In the genomic region with DNA sequence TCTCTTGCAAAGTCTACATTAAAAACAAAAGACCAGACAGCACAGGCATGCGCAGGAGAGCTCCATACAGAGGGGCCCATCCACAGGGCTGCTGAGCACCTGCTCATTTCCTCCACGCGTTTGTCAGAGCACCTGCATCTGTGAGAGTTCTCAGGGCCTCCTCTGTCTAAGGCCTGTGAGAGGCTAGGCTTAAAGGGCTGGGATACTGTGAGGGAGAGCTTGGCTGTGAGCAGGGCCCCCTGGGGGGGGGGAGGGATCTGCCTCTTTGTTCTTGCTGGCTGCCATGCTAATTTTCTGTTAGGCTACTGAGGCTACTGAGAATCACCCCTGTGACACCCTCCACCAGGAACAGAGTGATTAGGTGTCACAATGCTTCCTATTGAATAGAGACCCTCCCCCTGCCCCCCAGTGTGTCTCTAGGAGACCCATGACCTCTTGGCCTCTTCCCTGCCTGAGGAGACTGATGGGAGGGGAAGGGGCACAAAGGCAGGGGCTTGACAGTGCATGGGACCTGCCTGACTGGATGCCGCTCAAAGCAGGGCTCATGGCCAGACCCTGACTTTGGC, we compare ENCODE assay signal across 9 mouse cellular contexts. TPM values are rescaled to one million over a fixed set of nuclear protein-coding genes. Genes with fewer than 3 reads are reported as not detected.
DNase-seq lines count a peak whose midpoint lies in the region; ATAC-seq and TF ChIP-seq lines count a peak whose summit lies in the region.
"Had no signal": no experiment of that assay in that cellular context is flagged by ENCODE, and none has a peak within 500 bp of the region (broad histone marks: within the 10 kb centered on the region; RNA-seq: fewer than 3 reads in every experiment).

No protein-coding gene starts in this region.

- H3K9me3 ChIP-seq in hindbrain, postnatal 0 days (ENCODE audit: low read length) = no peaks in the 10 kb centered on the region
- H3K9me3 ChIP-seq in neural tube, embryonic 14.5 days (ENCODE audit: control insufficient read depth, low read length) = no peaks in the 10 kb centered on the region

- 15% methylated on average over 4 of the region's 4 CpGs for WGBS in hindbrain, postnatal 0 days
- 10% methylated on average over 4 of the region's 4 CpGs for WGBS in neural tube, embryonic 14.5 days

- H3K4me1 ChIP-seq in hindbrain, postnatal 0 days (ENCODE audit: insufficient read depth, low read length) = peaks cover 28% of the 10 kb centered on the region
- peaks cover 27% of the 10 kb centered on the region for H3K4me1 ChIP-seq in neural tube, embryonic 14.5 days (ENCODE audit: control insufficient read depth, insufficient read depth, low read length)

- H3K27me3 ChIP-seq in hindbrain, postnatal 0 days (ENCODE audit: insufficient read depth, low read length) = no peaks in the 10 kb centered on the region
- no peaks in the 10 kb centered on the region for H3K27me3 ChIP-seq in neural tube, embryonic 14.5 days (ENCODE audit: control insufficient read depth, insufficient read depth, low read length)

- no peak for TF ChIP-seq CTCF in gastrocnemius, adult 2 months (IDR thresholded peaks at IDR 0.05)
- TF ChIP-seq CTCF in hindbrain, postnatal 0 days (IDR thresholded peaks at IDR 0.05; ENCODE audit: low read depth) = no peak

- H3K9ac ChIP-seq in hindbrain, postnatal 0 days (replicated peaks; ENCODE audit: low read length) = 0 out of 2 replicates have a peak overlapping the region, but pooled peaks have one; percentile 13
- H3K9ac ChIP-seq in neural tube, embryonic 14.5 days (replicated peaks; ENCODE audit: low read depth, low read length) = 0 out of 2 replicates have a peak overlapping the region, but pooled peaks have one; percentile 16

- no peak overlapping the region for H3K4me3 ChIP-seq in gastrocnemius, adult 2 months
- H3K4me3 ChIP-seq in hindbrain, postnatal 0 days (ENCODE audit: low read length) = no peak overlapping the region
- H3K4me3 ChIP-seq in neural tube, embryonic 14.5 days (ENCODE audit: low read depth, low read length) = no peak overlapping the region

- no peak for DNase-seq in gastrocnemius, adult 2 months
- no peak for DNase-seq in gastrocnemius, postnatal 4 days (ENCODE audit: low spot score in 2 of 2)
- DNase-seq in embryo, embryonic 10 days (ENCODE audit: low spot score) = peak; percentile 86
- peak; percentile 43 for DNase-seq in hindbrain, postnatal 0 days (ENCODE audit: low spot score)
- DNase-seq in left cerebral cortex, adult 9 months (ENCODE audit: low spot score in 2 of 2) = no peak
- DNase-seq in right cerebral cortex, postnatal 14 days = no peak
- no peak for DNase-seq in lung, postnatal 25 days (ENCODE audit: low spot score)
- DNase-seq: cerebellum, adult 11 months had no signal

- intact Hi-C loops in gastrocnemius, adult 2 months (cut with DNase I) = loop anchor here (2.0 kb wide), 2 partner anchors 107 to 627 kb away; no protein-coding TSS in a partner anchor

- no peaks in the 10 kb centered on the region for H3K36me3 ChIP-seq in hindbrain, postnatal 0 days (ENCODE audit: insufficient read depth, low read length)
- no peaks in the 10 kb centered on the region for H3K36me3 ChIP-seq in neural tube, embryonic 14.5 days (ENCODE audit: control insufficient read depth, insufficient read depth, low read length)

- peak; percentile 33; the same call in 1 of the 2 replicates for ATAC-seq in hindbrain, postnatal 0 days
- ATAC-seq in neural tube, embryonic 14.5 days (ENCODE audit: low read depth) = peak; percentile 52

- H3K4me2 ChIP-seq in hindbrain, postnatal 0 days (ENCODE audit: low read depth, low read length) = no peak overlapping the region
- peak overlapping the region; percentile 12; the same call in 1 of the 2 replicates for H3K4me2 ChIP-seq in neural tube, embryonic 14.5 days (ENCODE audit: low read depth, low read length)

- H3K27ac ChIP-seq in gastrocnemius, adult 2 months = peak overlapping the region; percentile 81
- H3K27ac ChIP-seq in hindbrain, postnatal 0 days = peak overlapping the region; percentile 60
- peak overlapping the region; percentile 84 for H3K27ac ChIP-seq in neural tube, embryonic 14.5 days (ENCODE audit: low read depth, low read length)

RNA-seq across cellular contexts. Expression of gene Tpra1, which starts 23.7 kb away (rescaled TPM):
- total RNA-seq in gastrocnemius, adult 2 months (2021) = 10 to 100 TPM; 25.5 to 26.1 TPM
- total RNA-seq in gastrocnemius, postnatal 4 days (2021) = 10 to 100 TPM; 23.4 to 27.2 TPM
- 55.2 and 88.4 TPM in 2 replicates for total RNA-seq in hindbrain, postnatal 0 days (2014; rRNA removed)
- 49.4 and 56.0 TPM in 2 replicates for polyA plus RNA-seq in hindbrain, postnatal 0 days (2015; fragmentation: Nextera tagmentation; extraction: Ambion mirVana)
- 54.2 and 58.0 TPM in 2 replicates for polyA plus RNA-seq in neural tube, embryonic 14.5 days (2014; fragmentation: Nextera tagmentation; extraction: Ambion mirVana)

RNA-seq across cellular contexts. Expression of gene Mcm2, which starts 27.1 kb away (rescaled TPM):
- total RNA-seq in gastrocnemius, adult 2 months (2021) = 1 to 10 TPM; 6.6 to 7.5 TPM
- 10 to 100 TPM; 37.2 to 44.3 TPM for total RNA-seq in gastrocnemius, postnatal 4 days (2021)
- 35.3 and 37.0 TPM in 2 replicates for total RNA-seq in hindbrain, postnatal 0 days (2014; rRNA removed)
- polyA plus RNA-seq in hindbrain, postnatal 0 days (2015; fragmentation: Nextera tagmentation; extraction: Ambion mirVana) = 21.7 and 23.3 TPM in 2 replicates
- polyA plus RNA-seq in neural tube, embryonic 14.5 days (2014; fragmentation: Nextera tagmentation; extraction: Ambion mirVana) = 15.1 and 22.6 TPM in 2 replicates

RNA-seq across cellular contexts. Expression of gene Podxl2, which starts 50.9 kb away (rescaled TPM):
- total RNA-seq in gastrocnemius, adult 2 months (2021) = 10 to 100 TPM; 48.5 to 55.1 TPM
- 10 to 100 TPM; 73.0 to 75.8 TPM for total RNA-seq in gastrocnemius, postnatal 4 days (2021)
- 1,247 and 1,290 TPM in 2 replicates for total RNA-seq in hindbrain, postnatal 0 days (2014; rRNA removed)
- polyA plus RNA-seq in hindbrain, postnatal 0 days (2015; fragmentation: Nextera tagmentation; extraction: Ambion mirVana) = 675 and 695 TPM in 2 replicates
- 579 and 634 TPM in 2 replicates for polyA plus RNA-seq in neural tube, embryonic 14.5 days (2014; fragmentation: Nextera tagmentation; extraction: Ambion mirVana)

Comparison
In these comparisons a context has a peak if more than half of its experiments do, and no peak if none do; other contexts are left out.
1. DNase-seq: peak in embryo, embryonic 10 days (single experiment) and hindbrain, postnatal 0 days (single experiment); none in gastrocnemius, adult 2 months (single experiment), gastrocnemius, postnatal 4 days (0 of 2), left cerebral cortex, adult 9 months (0 of 2), right cerebral cortex, postnatal 14 days (single experiment) and lung, postnatal 25 days (single experiment).
2. RNA of gene Podxl2, which starts 50.9 kb away (total RNA-seq): 1,247 to 1,290 TPM in hindbrain, postnatal 0 days; 73.0 to 75.8 TPM in gastrocnemius, postnatal 4 days and 48.5 to 55.1 TPM in gastrocnemius, adult 2 months; every median in the first group is over 10 times any median in the second.
3. Peak in every context shown above with its lines, with median percentiles within 50 percentile points of each other: H3K27ac ChIP-seq.